Mouse (Mus musculus) liver, adult 2 months (tissue): ENCODE results near the gene Inpp4b.

ENCODE experiments used
- CTCF ChIP-seq: fragments of 200-500 bp; IDR thresholded peaks from 2 replicates; pipeline ENCODE4 v1.5.1; 2011; ENCODE audit warnings: low read depth, low read length, control low read depth
- POLR2A ChIP-seq: fragments of 200-500 bp; IDR thresholded peaks from 2 replicates; pipeline ENCODE4 v1.6.1; 2011; ENCODE audit warnings: low read length, control low read depth; ENCODE audit not compliant: insufficient read depth; ENCODE audit errors: extremely low read depth

GRCm38 (mm10) chr8:82017792-82018191 is 675.4 kb downstream of the Inpp4b start:
- TF ChIP-seq POLR2A: no peak
- TF ChIP-seq CTCF: no peak
